Mouse (Mus musculus) heart, embryonic 15.5 days (tissue): ENCODE measurements around the gene Zfp652. TPM values are rescaled to one million over a fixed set of nuclear protein-coding genes. Genes with fewer than 3 reads are reported as not detected.
"Not testable (repeated sequence)": the region's sequence is repeated elsewhere in the genome, so short reads cannot be mapped to it uniquely, and the experiment has no call there.

Experiments
- ATAC-seq: fragments of 200-750 bp; cut with Nextera tagmentation; replicated peaks from 2 replicates; pipeline ENCODE4 v1.8.0; 2017; ENCODE audit warnings: low read depth, moderate TSS enrichment; ENCODE audit not compliant: insufficient number of reproducible peaks, insufficient read depth, low FRiP score
- H3K27ac ChIP-seq: fragments of 300-500 bp; sonication (generic); 2 replicates; pipeline ENCODE4 v1.5.1; 2015; ENCODE audit warnings: mild to moderate bottlenecking, inconsistent platforms
- H3K27me3 ChIP-seq: fragments of 300-500 bp; sonication (generic); 2 replicates; pipeline ENCODE4 v1.6.1; 2015; ENCODE audit warnings: inconsistent platforms
- H3K36me3 ChIP-seq: fragments of 300-500 bp; sonication (generic); 2 replicates; pipeline ENCODE4 v1.6.1; 2015; ENCODE audit warnings: mild to moderate bottlenecking, inconsistent platforms
- H3K4me1 ChIP-seq: fragments of 300-500 bp; sonication (generic); replicated peaks from 2 replicates; pipeline ENCODE4 v1.6.1; 2015; ENCODE audit warnings: inconsistent platforms
- H3K4me2 ChIP-seq: fragments of 300-500 bp; sonication (generic); 2 replicates; pipeline ENCODE4 v1.6.1; 2015; ENCODE audit warnings: inconsistent platforms, mild to moderate bottlenecking, moderate library complexity
- H3K4me3 ChIP-seq: fragments of 300-500 bp; sonication (generic); 2 replicates; pipeline ENCODE4 v1.5.1; 2015; ENCODE audit warnings: mild to moderate bottlenecking, inconsistent platforms
- H3K9ac ChIP-seq: fragments of 300-500 bp; sonication (generic); 2 replicates; pipeline ENCODE4 v1.6.1; 2015; ENCODE audit warnings: mild to moderate bottlenecking, inconsistent platforms
- H3K9me3 ChIP-seq: fragments of 300-500 bp; sonication (generic); replicated peaks from 2 replicates; pipeline ENCODE4 v1.6.1; 2016; ENCODE audit warnings: inconsistent platforms
- WGBS: fragments of 180-500 bp; shearing (Covaris S2); methylation state at CpG from one replicate; pipeline ENCODE4 v1.1.7; 2015; ENCODE audit warnings: mixed read lengths; 5-methylcytosine and 5-hydroxymethylcytosine counted together
- polyA plus RNA-seq: library from polyadenylated mRNA; unstranded; fragments of >200 nt; fragmentation: Nextera tagmentation; extraction: Ambion mirVana; gene quantifications from 2 replicates; pipeline ENCODE4 v1.2.1, GENCODE M21; 2015

Gene Zfp652
- polyA plus RNA-seq, 1 experiment from 2014 or later = 12.9 TPM

DNA sequence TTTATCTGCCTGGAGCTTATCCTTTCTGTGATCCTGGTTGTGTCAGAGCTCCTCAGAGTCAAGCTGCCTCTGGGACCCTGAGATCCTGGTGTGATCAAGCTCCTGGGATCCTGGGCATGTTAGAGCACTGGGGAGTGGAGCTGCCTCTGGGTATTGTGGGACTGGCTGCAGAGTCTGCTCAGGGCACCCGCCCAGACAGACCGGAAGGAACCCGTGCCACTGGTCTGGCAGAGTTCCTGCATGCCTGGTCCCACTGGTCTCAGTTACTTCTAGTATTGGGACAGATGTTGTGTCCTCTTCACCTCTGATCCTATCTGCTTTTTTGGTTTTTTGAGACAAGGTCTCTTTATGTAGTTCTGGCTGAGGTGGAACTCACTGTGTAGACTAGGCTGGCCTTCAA is 25.3 kb downstream of the Zfp652 start:
- Histone ChIP-seq H3K4me1 (peaks cover 5% of the 10 kb centered on the region), H3K9me3 (no peaks in the 10 kb centered on the region), H3K4me2 (no peak overlapping the region), H3K9ac (no peak overlapping the region), H3K27me3 (no peaks in the 10 kb centered on the region), H3K36me3 (no peaks in the 10 kb centered on the region), H3K27ac (no peak overlapping the region), H3K4me3 (no peak overlapping the region)
- WGBS = 62% methylated on average over 3 of the region's 3 CpGs
- ATAC-seq = no peak

DNA sequence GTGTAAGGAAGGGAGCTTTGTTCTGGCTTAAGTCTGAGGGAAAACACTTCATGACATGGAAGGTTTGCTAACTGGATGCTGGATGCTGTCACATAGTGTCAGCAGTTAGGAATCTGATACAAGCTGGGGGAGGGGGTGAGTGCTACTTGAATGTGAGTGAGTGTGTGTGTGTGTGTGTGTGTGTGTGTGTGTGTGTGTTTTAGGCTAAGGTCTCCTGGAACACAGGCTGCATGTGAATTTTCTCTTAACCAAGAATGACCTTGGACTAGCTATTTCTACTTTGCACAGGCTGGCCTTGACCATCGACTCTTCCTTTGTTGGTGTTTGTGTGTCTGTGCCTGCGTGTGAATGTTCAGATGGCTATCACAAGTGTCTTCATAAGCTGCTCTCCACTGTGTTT is 32.0 kb downstream of the Zfp652 start:
- H3K36me3 ChIP-seq = 0 out of 2 replicates have a peak, but pooled peaks cover 3% of the 10 kb centered on the region
- H3K4me3 ChIP-seq = no peak overlapping the region
- H3K4me2 ChIP-seq = no peak overlapping the region
- no peaks in the 10 kb centered on the region for H3K9me3 ChIP-seq
- H3K27me3 ChIP-seq = no peaks in the 10 kb centered on the region
- no peak overlapping the region for H3K9ac ChIP-seq
- no peak overlapping the region for H3K27ac ChIP-seq
- peaks cover 4% of the 10 kb centered on the region; the same call in 1 of the 2 replicates for H3K4me1 ChIP-seq
- no peak for ATAC-seq
- 69% methylated on average over 2 of the region's 2 CpGs for WGBS

DNA sequence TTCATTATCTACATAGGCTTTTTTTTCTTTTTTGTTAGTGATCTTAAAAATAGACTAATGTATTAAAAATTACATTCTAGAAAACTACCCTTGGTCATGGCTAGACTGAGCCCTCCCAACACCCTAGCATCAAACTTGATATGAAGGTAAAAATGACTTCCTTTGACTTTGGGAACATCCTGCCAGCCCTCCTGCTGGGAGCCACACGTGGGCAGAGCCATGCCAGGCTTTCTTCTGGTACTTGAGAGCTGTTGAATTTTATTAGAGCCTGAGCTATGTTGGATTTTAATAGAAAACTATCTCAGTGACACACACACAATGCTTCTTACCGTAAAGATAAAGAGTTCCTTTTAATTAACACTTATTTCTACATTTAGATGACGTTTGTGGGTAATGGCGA is 34.3 kb downstream of the Zfp652 start:
- no peak overlapping the region for H3K9ac ChIP-seq
- no peak overlapping the region for H3K4me3 ChIP-seq
- no peak overlapping the region for H3K27ac ChIP-seq
- ATAC-seq = no peak
- no peak overlapping the region for H3K4me2 ChIP-seq
- 82% methylated on average over 4 of the region's 4 CpGs for WGBS
- H3K9me3 ChIP-seq = no peaks in the 10 kb centered on the region
- H3K36me3 ChIP-seq = 0 out of 2 replicates have a peak, but pooled peaks cover 13% of the 10 kb centered on the region
- H3K27me3 ChIP-seq = no peaks in the 10 kb centered on the region
- peaks cover 4% of the 10 kb centered on the region; the same call in 1 of the 2 replicates for H3K4me1 ChIP-seq

DNA sequence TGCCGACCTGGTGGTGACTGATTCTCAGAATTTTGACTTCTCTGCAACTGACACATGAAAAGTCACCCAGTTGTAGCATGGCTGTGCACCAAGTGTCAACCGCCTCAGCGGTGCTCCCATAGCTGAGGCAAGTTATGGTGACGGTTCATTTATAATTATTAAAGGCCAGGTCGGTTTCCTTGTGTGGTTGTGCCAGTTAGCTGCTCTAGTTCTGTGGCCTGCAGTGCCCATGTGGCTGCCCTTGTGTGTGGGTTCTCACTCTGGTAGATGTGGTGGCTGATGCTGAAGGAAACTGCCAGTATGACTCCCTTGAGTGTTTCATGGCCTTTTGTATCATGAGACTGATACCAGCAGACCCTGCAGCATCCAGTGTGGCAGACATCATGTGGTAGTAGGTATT is 35.9 kb downstream of the Zfp652 start:
- no peak overlapping the region for H3K4me2 ChIP-seq
- peaks cover 4% of the 10 kb centered on the region; the same call in 1 of the 2 replicates for H3K4me1 ChIP-seq
- WGBS = 75% methylated on average over 5 of the region's 5 CpGs
- H3K9ac ChIP-seq = no peak overlapping the region
- H3K9me3 ChIP-seq = no peaks in the 10 kb centered on the region
- no peak overlapping the region for H3K4me3 ChIP-seq
- no peak overlapping the region for H3K27ac ChIP-seq
- no peaks in the 10 kb centered on the region for H3K27me3 ChIP-seq
- no peak for ATAC-seq
- peaks cover 20% of the 10 kb centered on the region; the same call in 1 of the 2 replicates for H3K36me3 ChIP-seq

DNA sequence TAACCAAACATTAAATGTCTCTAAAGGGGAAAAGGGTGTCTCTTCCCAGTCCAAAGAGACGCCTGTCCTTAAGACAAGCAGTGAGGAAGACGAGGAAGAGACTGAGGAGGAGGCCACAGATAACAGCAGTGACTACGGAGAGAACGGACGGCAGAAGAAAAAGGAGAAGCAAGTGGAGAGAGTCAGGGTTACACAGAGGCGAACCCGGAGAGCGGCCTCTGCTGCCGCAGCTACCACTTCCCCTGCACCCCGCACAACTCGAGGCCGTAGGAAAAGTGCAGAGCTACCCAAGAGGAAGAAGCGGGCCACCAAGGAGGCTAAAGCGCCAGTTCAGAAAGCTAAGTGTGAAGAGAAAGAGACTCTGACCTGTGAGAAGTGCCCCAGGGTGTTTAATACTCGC is 37.1 kb downstream of the Zfp652 start:
- Histone ChIP-seq H3K27ac (no peak overlapping the region), H3K9ac (no peak overlapping the region), H3K4me3 (no peak overlapping the region), H3K36me3 (peaks cover 32% of the 10 kb centered on the region; the same call in 1 of the 2 replicates), H3K27me3 (no peaks in the 10 kb centered on the region), H3K4me1 (peaks cover 4% of the 10 kb centered on the region; the same call in 1 of the 2 replicates), H3K4me2 (no peak overlapping the region), H3K9me3 (no peaks in the 10 kb centered on the region)
- 76% methylated on average over 15 of the region's 15 CpGs for WGBS
- ATAC-seq = no peak

DNA sequence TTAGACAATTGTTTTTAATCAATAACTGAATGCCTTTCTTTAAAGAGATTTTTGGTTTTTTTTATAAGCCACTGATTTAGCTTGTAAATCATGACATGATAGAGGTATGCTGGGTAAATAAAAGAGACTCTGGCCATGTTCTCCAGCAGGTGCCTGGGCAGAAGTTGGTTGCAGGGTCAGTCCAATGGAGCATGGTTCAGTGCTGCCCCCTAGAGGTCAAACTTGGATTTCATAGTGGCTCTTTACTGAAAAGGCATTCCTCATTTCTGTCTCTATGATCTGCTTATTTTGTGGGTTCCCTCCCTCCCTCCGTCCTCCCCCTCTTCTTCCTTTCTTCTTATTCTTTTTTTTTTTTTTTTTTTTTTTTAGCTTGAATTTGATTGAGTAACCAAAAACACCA is 38.5 kb downstream of the Zfp652 start:
- Histone ChIP-seq H3K4me3 (no peak overlapping the region), H3K36me3 (peaks cover 45% of the 10 kb centered on the region; the same call in 1 of the 2 replicates), H3K9me3 (no peaks in the 10 kb centered on the region), H3K27ac (no peak overlapping the region), H3K9ac (no peak overlapping the region), H3K4me1 (no peaks in the 10 kb centered on the region), H3K27me3 (no peaks in the 10 kb centered on the region), H3K4me2 (no peak overlapping the region)
- no peak for ATAC-seq
- 9% methylated on average over 1 of the region's 1 CpGs for WGBS

DNA sequence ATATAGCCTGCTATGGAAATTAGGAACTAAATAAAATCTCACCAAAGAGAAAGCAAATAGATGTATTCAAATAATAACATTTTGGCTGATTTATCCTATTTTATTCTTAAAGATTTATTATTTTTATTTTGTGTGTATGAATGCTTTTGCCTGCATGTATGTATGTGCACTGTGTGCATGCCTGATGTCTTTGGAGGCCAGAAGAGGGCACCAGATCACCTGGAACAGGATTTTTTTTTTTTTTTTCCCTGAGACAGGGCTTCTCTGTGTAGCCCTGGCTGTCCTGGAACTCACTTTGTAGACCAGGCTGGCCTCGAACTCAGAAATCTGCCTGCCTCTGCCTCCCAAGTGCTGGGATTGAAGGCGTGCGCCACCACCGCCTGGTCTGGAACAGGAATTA is 42.7 kb downstream of the Zfp652 start:
- H3K4me3 ChIP-seq, H3K4me1 ChIP-seq, H3K9ac ChIP-seq, H3K27me3 ChIP-seq, H3K4me2 ChIP-seq, H3K27ac ChIP-seq, H3K9me3 ChIP-seq, ATAC-seq: not testable (repeated sequence)
- peaks cover 37% of the 10 kb centered on the region; the same call in 1 of the 2 replicates for H3K36me3 ChIP-seq
- 95% methylated on average over 4 of the region's 4 CpGs for WGBS

DNA sequence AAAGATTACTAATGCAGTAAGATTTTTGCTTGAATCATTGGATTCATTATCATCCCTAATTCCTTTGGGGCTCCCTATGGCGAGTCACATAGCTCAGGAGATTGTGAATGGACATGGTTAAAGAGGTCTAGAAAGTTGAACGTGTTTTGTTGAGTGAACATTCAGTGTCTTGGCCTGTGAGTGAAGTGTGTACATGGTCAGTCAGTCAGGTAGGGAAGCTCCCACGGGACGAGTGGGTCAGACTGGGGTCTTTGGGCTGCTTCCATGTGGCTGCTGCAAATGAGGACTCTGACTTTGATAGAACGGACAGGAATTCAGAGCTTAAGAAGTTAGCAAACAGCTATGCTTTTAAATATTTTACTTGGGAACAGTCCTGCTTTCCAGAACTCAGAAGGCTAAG is 48.0 kb downstream of the Zfp652 start:
- peaks cover 21% of the 10 kb centered on the region for H3K36me3 ChIP-seq
- no peaks in the 10 kb centered on the region for H3K27me3 ChIP-seq
- no peak for ATAC-seq
- 83% methylated on average over 5 of the region's 5 CpGs for WGBS
- H3K9ac ChIP-seq = no peak overlapping the region
- no peak overlapping the region for H3K27ac ChIP-seq
- H3K9me3 ChIP-seq = no peaks in the 10 kb centered on the region
- H3K4me1 ChIP-seq = no peaks in the 10 kb centered on the region
- H3K4me3 ChIP-seq = no peak overlapping the region
- no peak overlapping the region for H3K4me2 ChIP-seq

DNA sequence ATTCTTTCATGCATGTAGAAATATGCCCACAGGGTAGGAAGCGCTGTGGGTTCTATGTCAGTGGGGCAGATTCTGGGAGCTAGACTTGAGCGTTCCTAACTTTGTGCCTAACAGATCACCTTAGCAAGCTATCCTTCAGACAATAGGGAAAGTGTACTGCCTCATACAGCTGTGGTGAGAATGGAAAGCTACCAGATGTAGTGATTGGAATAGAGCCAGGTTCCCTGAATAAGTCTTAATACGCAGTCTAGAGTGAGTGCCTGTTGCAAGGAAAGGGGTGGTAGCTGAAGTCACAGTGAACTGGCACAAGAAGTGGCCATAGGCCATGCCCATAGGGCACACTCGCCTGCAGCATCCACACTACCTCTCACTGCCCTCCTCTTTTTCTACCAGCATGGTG is 50.5 kb downstream of the Zfp652 start:
- Histone ChIP-seq H3K27me3 (no peaks in the 10 kb centered on the region), H3K27ac (no peak overlapping the region), H3K36me3 (peaks cover 16% of the 10 kb centered on the region), H3K4me1 (no peaks in the 10 kb centered on the region), H3K4me3 (no peak overlapping the region), H3K9me3 (no peaks in the 10 kb centered on the region), H3K9ac (no peak overlapping the region), H3K4me2 (no peak overlapping the region)
- ATAC-seq = no peak
- 75% methylated on average over 4 of the region's 4 CpGs for WGBS

DNA sequence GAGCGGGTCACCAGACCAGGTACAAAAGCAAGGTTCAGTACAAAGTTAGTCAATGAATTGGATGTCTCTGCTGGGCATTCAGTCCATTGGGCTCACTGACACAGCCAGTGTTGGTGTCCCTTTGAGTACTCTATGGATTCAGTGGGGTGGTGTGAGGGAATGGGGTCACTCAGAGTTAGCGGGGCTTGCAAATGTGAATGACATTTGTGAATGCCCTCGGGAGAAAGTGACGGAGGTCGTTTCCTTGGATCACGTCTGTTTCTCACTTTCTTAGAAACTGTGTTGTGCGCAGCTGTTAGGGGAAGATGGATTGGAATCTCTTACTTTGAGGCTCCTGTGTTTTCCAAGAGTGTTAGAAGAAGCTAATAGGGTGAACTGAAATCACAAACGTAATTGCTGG is 52.3 kb downstream of the Zfp652 start:
- no peaks in the 10 kb centered on the region for H3K4me1 ChIP-seq
- WGBS = 87% methylated on average over 8 of the region's 8 CpGs
- H3K9me3 ChIP-seq = no peaks in the 10 kb centered on the region
- no peak overlapping the region for H3K4me3 ChIP-seq
- H3K9ac ChIP-seq = no peak overlapping the region
- H3K36me3 ChIP-seq = peaks cover 27% of the 10 kb centered on the region
- H3K4me2 ChIP-seq = no peak overlapping the region
- ATAC-seq = no peak
- no peak overlapping the region for H3K27ac ChIP-seq
- H3K27me3 ChIP-seq = no peaks in the 10 kb centered on the region

DNA sequence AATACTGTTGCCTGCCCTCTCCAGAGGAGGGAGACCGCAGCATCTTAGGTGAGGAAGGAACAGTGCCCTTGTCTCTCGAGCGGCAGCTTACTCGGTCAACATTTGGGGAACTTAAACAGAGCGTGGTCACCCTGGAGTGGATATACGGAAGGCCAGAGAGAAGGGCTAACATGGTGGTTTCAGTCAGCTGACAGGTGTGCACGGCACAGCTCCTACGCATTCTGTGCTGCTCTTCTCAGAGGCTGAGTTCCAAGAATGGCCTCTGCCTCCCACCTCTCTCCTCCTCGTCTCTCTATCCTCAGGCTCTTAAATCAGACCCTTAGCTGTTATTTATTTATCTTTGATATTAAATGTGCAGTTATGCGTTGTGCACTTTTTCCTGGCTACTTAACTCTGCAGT is 52.9 kb downstream of the Zfp652 start:
- Histone ChIP-seq H3K27ac (no peak overlapping the region), H3K4me3 (no peak overlapping the region), H3K36me3 (peaks cover 30% of the 10 kb centered on the region), H3K9me3 (no peaks in the 10 kb centered on the region), H3K27me3 (no peaks in the 10 kb centered on the region), H3K4me2 (no peak overlapping the region), H3K9ac (no peak overlapping the region), H3K4me1 (no peaks in the 10 kb centered on the region)
- ATAC-seq = no peak
- 75% methylated on average over 10 of the region's 10 CpGs for WGBS

DNA sequence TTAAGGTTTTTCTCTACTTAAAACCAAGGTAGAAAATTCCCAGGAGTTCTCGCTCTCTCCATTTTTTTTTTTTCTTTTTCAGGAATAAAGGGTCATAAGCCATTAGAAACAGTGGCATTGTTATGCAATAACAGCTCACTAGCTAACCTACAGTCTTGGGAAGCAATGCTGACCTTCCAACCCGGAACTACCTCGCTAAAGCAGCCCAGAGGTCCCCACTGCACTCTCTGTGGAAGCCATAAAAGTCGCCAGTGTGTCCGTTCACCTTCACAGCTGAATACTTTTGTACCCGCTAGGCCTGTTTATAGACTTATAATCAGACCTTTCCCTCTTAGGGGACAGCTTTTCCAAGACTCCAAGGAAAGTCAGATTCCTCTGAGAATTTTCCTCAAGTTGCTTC is 55.8 kb downstream of the Zfp652 start:
- H3K4me2 ChIP-seq = no peak overlapping the region
- H3K9ac ChIP-seq = no peak overlapping the region
- no peak overlapping the region for H3K27ac ChIP-seq
- H3K4me1 ChIP-seq = peaks cover 2% of the 10 kb centered on the region; the same call in 1 of the 2 replicates
- H3K36me3 ChIP-seq = peaks cover 30% of the 10 kb centered on the region
- ATAC-seq = no peak
- WGBS = 84% methylated on average over 6 of the region's 6 CpGs
- H3K4me3 ChIP-seq = no peak overlapping the region
- no peaks in the 10 kb centered on the region for H3K27me3 ChIP-seq
- H3K9me3 ChIP-seq = no peaks in the 10 kb centered on the region
